Mouse (Mus musculus) embryo, embryonic 10 days (tissue): ENCODE results near the gene Krtap24-1.

Experiments
- DNase-seq: peaks from one replicate; pipeline ENCODE4 v3.0.0-alpha.2; 2015; ENCODE audit warnings: low spot score

Gene Krtap24-1

DNA sequence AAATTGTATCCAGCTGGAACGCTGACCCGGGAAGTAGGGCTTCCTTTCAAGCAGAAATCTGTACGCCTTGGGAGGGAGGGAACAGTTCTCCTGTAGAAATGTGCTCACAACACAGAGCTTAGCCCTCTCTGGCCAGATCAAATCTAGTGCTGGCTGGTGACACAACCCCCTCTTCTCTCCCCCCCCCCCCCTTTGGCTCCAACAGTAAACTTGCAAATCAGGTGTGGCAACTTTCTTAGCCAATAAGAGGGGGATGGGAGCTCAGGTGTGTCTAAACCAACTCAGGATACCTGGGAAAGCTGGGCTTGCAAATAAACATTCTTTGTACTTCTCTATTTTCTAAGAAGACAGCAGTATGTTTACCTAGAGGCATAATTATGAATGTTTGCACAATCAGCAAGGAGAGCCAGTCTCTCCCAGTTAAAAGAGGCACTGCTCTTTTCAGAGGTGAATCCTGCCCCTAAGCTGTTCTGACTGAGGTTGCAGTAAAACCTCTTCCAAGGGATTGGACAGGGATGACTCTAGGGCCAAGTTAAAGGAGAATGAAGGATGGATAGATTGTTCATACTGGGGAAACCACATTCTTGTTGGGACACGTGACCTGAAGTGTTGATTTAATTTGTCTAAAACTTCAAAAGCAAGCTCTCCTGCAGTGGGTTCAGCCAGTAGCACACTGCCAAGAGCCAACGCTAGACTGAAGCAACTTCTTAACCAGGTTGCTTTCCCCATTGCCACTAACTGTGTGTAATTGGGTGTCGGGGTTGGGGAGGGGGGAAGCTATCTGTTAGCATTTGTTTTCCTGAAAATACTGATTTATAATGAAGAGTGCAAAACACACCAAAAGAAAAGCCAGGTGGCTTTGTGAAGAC, 48.8 kb downstream of the Krtap24-1 start, which contains the start of gene Cldn8:
Gene Cldn8 (minus strand): TSS at position 139 of the 869 bp plus-strand sequence.
- DNase-seq: no peak

DNA sequence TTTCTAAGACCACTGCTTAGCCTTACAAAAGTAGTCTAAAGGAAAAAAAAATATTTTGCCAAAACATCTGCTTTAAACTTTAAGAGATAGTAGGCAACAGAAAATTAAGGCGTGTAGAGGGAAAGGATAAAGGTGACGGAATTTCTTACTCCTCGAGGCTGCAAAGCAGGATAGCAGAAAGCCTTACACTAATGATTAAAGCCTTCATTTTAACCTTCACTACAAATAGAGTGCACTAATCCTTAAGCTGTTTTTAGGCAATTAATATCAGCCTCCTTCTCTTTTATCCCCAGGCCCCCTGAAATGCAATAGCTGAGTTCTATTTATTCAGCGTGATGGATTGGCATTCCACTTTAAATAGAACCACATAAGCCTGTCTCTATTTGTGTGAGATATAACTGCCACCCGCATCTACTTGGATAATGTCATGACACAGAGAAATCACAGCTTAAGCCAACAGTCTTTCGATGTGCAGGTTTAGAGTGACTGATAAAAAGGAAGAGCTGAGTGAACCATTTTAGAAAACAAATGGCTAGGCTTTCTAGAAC, 50.4 kb downstream of the Krtap24-1 start:
- no peak for DNase-seq
